Mouse (Mus musculus): ENCODE results near the gene Lypla2. TPM values are rescaled to one million over a fixed set of nuclear protein-coding genes. Genes with fewer than 3 reads are reported as not detected.

Lypla2 gene
- polyA plus RNA-seq, 1 experiment from 2014 or later, result 115 TPM

GRCm38 (mm10) chr4:135966283-135966682 lies 6.1 kb downstream of the Lypla2 start:
- no peak overlapping the region for H3K4me2 ChIP-seq (ENCODE audit: low read depth, low read length)
- 90% methylated on average over 16 of the region's 16 CpGs for WGBS
- no peak overlapping the region for H3K27ac ChIP-seq (ENCODE audit: low read length)
- no peak overlapping the region for H3K4me3 ChIP-seq (ENCODE audit: low read length)
- no peaks in the 10 kb centered on the region for H3K27me3 ChIP-seq (replicated peaks; ENCODE audit: control insufficient read depth, insufficient read depth, low read length)
- no peak overlapping the region for H3K9ac ChIP-seq (ENCODE audit: low read depth, low read length)
- peaks cover 26% of the 10 kb centered on the region for H3K4me1 ChIP-seq (ENCODE audit: control insufficient read depth, insufficient read depth, low read length)
- H3K9me3 ChIP-seq (ENCODE audit: control insufficient read depth, low read length), result no peaks in the 10 kb centered on the region
- H3K36me3 ChIP-seq (ENCODE audit: control insufficient read depth, insufficient read depth, low read length), result peaks cover 25% of the 10 kb centered on the region
- ATAC-seq, result no peak

GRCm38 (mm10) chr4:135965113-135965512 lies 7.3 kb downstream of the Lypla2 start:
- no peak for ATAC-seq
- H3K4me3 ChIP-seq (ENCODE audit: low read length), result no peak overlapping the region
- H3K27ac ChIP-seq (ENCODE audit: low read length), result peak overlapping the region; percentile 90
- peak overlapping the region; percentile 87 for H3K9ac ChIP-seq (ENCODE audit: low read depth, low read length)
- WGBS, result 77% methylated on average over 9 of the region's 9 CpGs
- peaks cover 18% of the 10 kb centered on the region for H3K4me1 ChIP-seq (ENCODE audit: control insufficient read depth, insufficient read depth, low read length)
- peaks cover 25% of the 10 kb centered on the region for H3K36me3 ChIP-seq (ENCODE audit: control insufficient read depth, insufficient read depth, low read length)
- no peaks in the 10 kb centered on the region for H3K9me3 ChIP-seq (ENCODE audit: control insufficient read depth, low read length)
- H3K27me3 ChIP-seq (replicated peaks; ENCODE audit: control insufficient read depth, insufficient read depth, low read length), result no peaks in the 10 kb centered on the region
- peak overlapping the region; percentile 88; the same call in 1 of the 2 replicates for H3K4me2 ChIP-seq (ENCODE audit: low read depth, low read length)

GRCm38 (mm10) chr4:135964426-135964825 lies 8.0 kb downstream of the Lypla2 start:
- peak overlapping the region; percentile 81 for H3K4me3 ChIP-seq (ENCODE audit: low read length)
- no peaks in the 10 kb centered on the region for H3K27me3 ChIP-seq (replicated peaks; ENCODE audit: control insufficient read depth, insufficient read depth, low read length)
- H3K4me2 ChIP-seq (ENCODE audit: low read depth, low read length), result peak overlapping the region; percentile 88
- peak overlapping the region; percentile 90 for H3K27ac ChIP-seq (ENCODE audit: low read length)
- peak; percentile 67 for ATAC-seq
- no peaks in the 10 kb centered on the region for H3K9me3 ChIP-seq (ENCODE audit: control insufficient read depth, low read length)
- peaks cover 24% of the 10 kb centered on the region for H3K36me3 ChIP-seq (ENCODE audit: control insufficient read depth, insufficient read depth, low read length)
- peaks cover 18% of the 10 kb centered on the region for H3K4me1 ChIP-seq (ENCODE audit: control insufficient read depth, insufficient read depth, low read length)
- 4% methylated on average over 12 of the region's 12 CpGs for WGBS
- peak overlapping the region; percentile 87 for H3K9ac ChIP-seq (ENCODE audit: low read depth, low read length)

GRCm38 (mm10) chr4:135963457-135964193 lies 8.8 kb downstream of the Lypla2 start, which contains the start of gene Gale:
Gene Gale, plus strand, starts transcription at chr4:135963727.
- H3K4me2 ChIP-seq (ENCODE audit: low read depth, low read length), result peak within 1 kb of the TSS; percentile 88
- peaks cover 23% of the 10 kb centered on the region for H3K4me1 ChIP-seq (ENCODE audit: control insufficient read depth, insufficient read depth, low read length)
- peak within 1 kb of the TSS; percentile 81 for H3K4me3 ChIP-seq (ENCODE audit: low read length)
- peak within 1 kb of the TSS; percentile 90 for H3K27ac ChIP-seq (ENCODE audit: low read length)
- H3K36me3 ChIP-seq (ENCODE audit: control insufficient read depth, insufficient read depth, low read length), result peaks cover 17% of the 10 kb centered on the region
- no peaks in the 10 kb centered on the region for H3K9me3 ChIP-seq (ENCODE audit: control insufficient read depth, low read length)
- ATAC-seq, result peak; percentile 90
- H3K27me3 ChIP-seq (replicated peaks; ENCODE audit: control insufficient read depth, insufficient read depth, low read length), result no peaks in the 10 kb centered on the region
- 0% methylated on average over 56 of the region's 56 CpGs for WGBS
- H3K9ac ChIP-seq (ENCODE audit: low read depth, low read length), result peak within 1 kb of the TSS; percentile 89

DNA sequence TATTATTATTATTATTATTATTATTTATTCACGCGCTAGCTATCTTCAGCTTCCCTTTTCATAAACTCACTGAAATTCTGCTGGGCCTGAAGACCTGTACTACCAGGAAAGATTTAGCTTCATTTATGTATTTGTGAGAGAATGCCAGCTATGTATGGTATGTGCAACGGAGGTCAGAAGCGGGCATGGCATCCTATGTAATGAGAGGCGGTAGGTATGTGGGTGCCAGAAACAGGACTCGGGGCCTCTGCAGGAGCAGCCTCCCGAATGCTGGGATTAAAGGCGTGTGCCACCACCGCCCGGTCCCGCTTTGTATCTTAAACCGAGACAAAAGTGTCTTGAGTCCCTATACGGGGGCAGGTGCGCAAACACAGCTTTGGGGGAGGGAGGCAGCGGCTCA lies 9.5 kb downstream of the Lypla2 start:
- peak; percentile 5; the same call in 1 of the 2 replicates for ATAC-seq
- WGBS, result 6% methylated on average over 15 of the region's 15 CpGs
- H3K27me3 ChIP-seq (replicated peaks; ENCODE audit: control insufficient read depth, insufficient read depth, low read length), result no peaks in the 10 kb centered on the region

GRCm38 (mm10) chr4:135962198-135962597 lies 10.2 kb downstream of the Lypla2 start:
- Histone ChIP-seq H3K4me3 (ENCODE audit: low read length) (no peak overlapping the region), H3K4me2 (ENCODE audit: low read depth, low read length) (no peak overlapping the region; the same call in 1 of the 2 replicates), H3K36me3 (ENCODE audit: control insufficient read depth, insufficient read depth, low read length) (peaks cover 8% of the 10 kb centered on the region), H3K27ac (ENCODE audit: low read length) (no peak overlapping the region), H3K9me3 (ENCODE audit: control insufficient read depth, low read length) (no peaks in the 10 kb centered on the region), H3K27me3 (replicated peaks; ENCODE audit: control insufficient read depth, insufficient read depth, low read length) (no peaks in the 10 kb centered on the region), H3K4me1 (ENCODE audit: control insufficient read depth, insufficient read depth, low read length) (peaks cover 24% of the 10 kb centered on the region), H3K9ac (ENCODE audit: low read depth, low read length) (0 out of 2 replicates have a peak overlapping the region, but pooled peaks have one; percentile 89)
- WGBS, result 89% methylated on average over 7 of the region's 7 CpGs
- no peak for ATAC-seq

More for the DNA sequence above, 9.5 kb downstream of the Lypla2 start:
- H3K9ac ChIP-seq (ENCODE audit: low read depth, low read length), result peak overlapping the region; percentile 89
- no peaks in the 10 kb centered on the region for H3K9me3 ChIP-seq (ENCODE audit: control insufficient read depth, low read length)
- H3K4me3 ChIP-seq (ENCODE audit: low read length), result peak overlapping the region; percentile 81
- peaks cover 24% of the 10 kb centered on the region for H3K4me1 ChIP-seq (ENCODE audit: control insufficient read depth, insufficient read depth, low read length)
- H3K4me2 ChIP-seq (ENCODE audit: low read depth, low read length), result peak overlapping the region; percentile 81
- H3K27ac ChIP-seq (ENCODE audit: low read length), result peak overlapping the region; percentile 89
- peaks cover 10% of the 10 kb centered on the region for H3K36me3 ChIP-seq (ENCODE audit: control insufficient read depth, insufficient read depth, low read length)

DNA sequence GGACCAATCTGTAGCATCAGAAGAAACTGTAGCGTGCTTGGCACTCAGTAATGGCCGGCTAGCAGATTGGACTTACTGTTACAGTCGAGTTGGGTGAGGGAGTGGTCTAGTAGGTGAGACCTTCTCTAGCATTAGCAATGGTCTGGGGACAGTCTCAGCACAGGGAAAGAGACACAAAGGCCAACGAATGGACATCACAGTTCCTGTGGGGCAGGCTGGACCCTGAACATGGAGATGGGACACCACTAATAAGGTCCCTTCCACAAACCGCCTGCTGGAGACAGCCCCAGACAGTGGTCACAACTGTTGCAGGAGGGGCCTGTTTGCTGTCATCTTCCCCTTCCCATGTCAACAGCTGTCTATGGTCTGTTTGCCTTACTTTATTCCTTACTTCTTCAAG lies 10.7 kb downstream of the Lypla2 start:
- H3K9me3 ChIP-seq (ENCODE audit: control insufficient read depth, low read length), result no peaks in the 10 kb centered on the region
- no peaks in the 10 kb centered on the region for H3K27me3 ChIP-seq (replicated peaks; ENCODE audit: control insufficient read depth, insufficient read depth, low read length)
- 88% methylated on average over 5 of the region's 5 CpGs for WGBS
- H3K4me1 ChIP-seq (ENCODE audit: control insufficient read depth, insufficient read depth, low read length), result peaks cover 24% of the 10 kb centered on the region
- peaks cover 5% of the 10 kb centered on the region for H3K36me3 ChIP-seq (ENCODE audit: control insufficient read depth, insufficient read depth, low read length)
- ATAC-seq, result no peak
- no peak overlapping the region for H3K27ac ChIP-seq (ENCODE audit: low read length)
- no peak overlapping the region for H3K4me3 ChIP-seq (ENCODE audit: low read length)
- H3K4me2 ChIP-seq (ENCODE audit: low read depth, low read length), result no peak overlapping the region
- no peak overlapping the region for H3K9ac ChIP-seq (ENCODE audit: low read depth, low read length)

- Histone ChIP-seq H3K9me3 (ENCODE audit: control insufficient read depth, low read length) (no peaks in the 10 kb centered on the region), H3K36me3 (ENCODE audit: control insufficient read depth, insufficient read depth, low read length) (peaks cover 7% of the 10 kb centered on the region), H3K27me3 (replicated peaks; ENCODE audit: control insufficient read depth, insufficient read depth, low read length) (no peaks in the 10 kb centered on the region), H3K4me1 (ENCODE audit: control insufficient read depth, insufficient read depth, low read length) (peaks cover 24% of the 10 kb centered on the region), H3K4me2 (ENCODE audit: low read depth, low read length) (no peak overlapping the region), H3K27ac (ENCODE audit: low read length) (no peak overlapping the region), H3K4me3 (ENCODE audit: low read length) (no peak overlapping the region), H3K9ac (ENCODE audit: low read depth, low read length) (no peak overlapping the region)
- no peak for ATAC-seq
- WGBS, result 27% methylated on average over 5 of the region's 5 CpGs
Observed at GRCm38 (mm10) chr4:135960717-135961116, 11.7 kb downstream of the Lypla2 start.

- peak overlapping the region; percentile 85 for H3K27ac ChIP-seq (ENCODE audit: low read length)
- peak overlapping the region; percentile 25 for H3K4me3 ChIP-seq (ENCODE audit: low read length)
- H3K27me3 ChIP-seq (replicated peaks; ENCODE audit: control insufficient read depth, insufficient read depth, low read length), result no peaks in the 10 kb centered on the region
- peaks cover 9% of the 10 kb centered on the region for H3K4me1 ChIP-seq (ENCODE audit: control insufficient read depth, insufficient read depth, low read length)
- no peaks in the 10 kb centered on the region for H3K9me3 ChIP-seq (ENCODE audit: control insufficient read depth, low read length)
- H3K9ac ChIP-seq (ENCODE audit: low read depth, low read length), result peak overlapping the region; percentile 55
- H3K36me3 ChIP-seq (ENCODE audit: control insufficient read depth, insufficient read depth, low read length), result peaks cover 11% of the 10 kb centered on the region
- peak overlapping the region; percentile 45 for H3K4me2 ChIP-seq (ENCODE audit: low read depth, low read length)
- peak; percentile 77 for ATAC-seq
- WGBS, result 47% methylated on average over 8 of the region's 8 CpGs
Observed at GRCm38 (mm10) chr4:135958354-135958753, 14.1 kb downstream of the Lypla2 start.
